Mouse (Mus musculus) spleen, postnatal 36 days (tissue): Measurements from ENCODE around the gene Ptov1.
"Not testable (repeated sequence)": the region's sequence is repeated elsewhere in the genome, so short reads cannot be mapped to it uniquely, and the experiment has no call there.

Experiments
- DNase-seq, 2 experiments: peaks; one replicate each; pipeline ENCODE4 v3.0.0; 2022; ENCODE audit warnings: low spot score in 2 of 2, mixed read lengths in 1 of 2

Gene Ptov1

DNA sequence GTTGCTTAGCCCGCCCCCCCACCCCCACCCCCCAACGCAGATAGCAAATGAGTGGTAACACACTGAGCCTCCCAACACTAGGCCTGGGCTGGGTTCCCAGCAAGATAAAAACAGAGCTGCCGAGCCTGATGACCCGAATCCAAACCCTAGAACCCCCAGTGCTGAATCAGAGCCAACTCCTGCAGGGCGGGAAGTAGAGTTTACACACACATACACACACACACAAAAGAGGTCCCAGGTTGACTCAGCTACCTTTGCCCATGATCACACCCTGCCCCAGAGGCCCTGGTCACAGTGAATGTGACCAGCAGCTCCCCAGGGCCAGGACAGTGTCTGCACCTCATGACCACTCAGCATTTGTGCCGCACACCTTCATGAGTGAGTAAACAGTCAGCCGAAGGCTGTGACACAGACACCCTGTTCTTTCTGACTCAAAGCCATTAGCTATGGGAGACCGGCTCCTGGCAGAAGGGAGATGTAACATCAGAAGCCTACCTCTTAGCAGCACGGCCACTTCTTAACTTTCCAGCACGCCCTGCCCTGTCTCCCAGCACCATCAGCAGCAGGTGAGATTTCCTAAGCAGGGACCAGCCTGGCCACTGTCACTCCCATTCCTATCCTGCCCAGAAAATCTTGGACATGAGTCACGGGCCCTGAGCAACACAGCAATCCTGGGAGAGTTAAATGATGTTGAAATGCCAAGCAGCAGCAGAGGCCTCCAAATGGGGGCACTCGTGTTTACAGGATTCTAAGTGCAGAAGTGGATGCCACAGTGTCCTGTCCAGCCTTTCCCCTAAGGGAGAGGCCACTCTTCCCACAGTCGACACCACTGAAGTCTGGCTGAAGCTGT is 18.9 kb upstream of the Ptov1 start:
- no peak for DNase-seq

DNA sequence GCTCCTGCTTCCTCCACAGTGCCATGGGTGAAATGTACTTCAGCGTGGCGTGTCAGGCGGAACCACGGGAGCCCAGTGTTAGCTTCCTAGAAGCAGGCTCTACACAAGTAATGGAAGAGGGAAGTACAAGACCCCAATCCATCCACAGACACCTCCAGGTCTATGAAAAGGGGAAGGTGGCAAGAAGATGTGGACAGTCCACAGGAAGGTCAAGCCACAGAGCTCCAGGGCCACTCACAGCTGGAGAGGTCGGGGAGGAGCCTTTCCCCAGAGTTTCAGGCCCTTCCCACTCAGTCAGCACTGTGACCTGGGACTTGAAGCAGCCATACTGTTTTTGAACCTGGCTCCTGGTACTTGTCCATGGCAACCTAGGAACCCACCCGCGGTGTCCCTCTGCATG is 17.4 kb upstream of the Ptov1 start:
- no peak for DNase-seq

DNA sequence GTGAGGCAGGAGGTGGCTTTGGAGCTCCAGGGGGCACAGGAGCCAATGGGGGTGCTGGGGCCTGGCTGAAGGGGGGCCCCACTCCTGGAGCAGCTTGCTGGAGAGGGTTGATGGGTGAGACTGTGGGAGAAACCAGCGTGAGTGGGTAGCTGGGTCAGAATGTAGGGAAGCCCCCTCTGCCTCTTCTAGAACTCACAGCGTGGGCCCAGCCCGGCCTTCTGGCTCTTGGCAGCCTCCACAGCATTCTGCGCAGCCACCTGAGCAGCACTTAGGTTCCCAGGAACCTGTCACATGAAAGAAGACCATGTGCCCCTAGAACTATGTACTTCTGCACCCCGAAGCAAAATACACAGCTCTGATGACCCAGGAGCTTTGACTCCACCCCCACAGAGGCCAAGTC is 15.0 kb upstream of the Ptov1 start:
- no peak for DNase-seq

DNA sequence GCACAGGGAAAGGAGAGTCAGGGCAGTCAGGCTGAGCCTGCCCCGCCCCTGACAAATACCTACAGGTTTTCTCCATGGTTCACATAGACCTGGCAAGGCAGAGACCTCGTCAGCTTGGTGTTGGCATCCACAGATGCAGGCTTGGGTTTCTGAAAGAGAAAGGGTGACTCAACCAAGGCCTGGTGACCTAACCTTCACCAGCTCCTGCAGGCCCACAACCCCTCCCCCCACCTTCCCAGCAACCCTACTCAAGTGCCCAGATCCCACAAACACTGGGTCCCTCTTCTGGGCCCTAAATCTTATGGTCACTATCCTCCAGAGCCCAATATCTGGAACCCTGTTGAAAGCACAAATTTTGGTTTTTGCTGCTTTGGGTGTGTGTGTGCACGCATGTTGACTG is 13.4 kb upstream of the Ptov1 start:
- no peak for DNase-seq

GRCm38 (mm10) chr7:44877833-44878232 is 8.2 kb upstream of the Ptov1 start:
- DNase-seq, result no peak

DNA sequence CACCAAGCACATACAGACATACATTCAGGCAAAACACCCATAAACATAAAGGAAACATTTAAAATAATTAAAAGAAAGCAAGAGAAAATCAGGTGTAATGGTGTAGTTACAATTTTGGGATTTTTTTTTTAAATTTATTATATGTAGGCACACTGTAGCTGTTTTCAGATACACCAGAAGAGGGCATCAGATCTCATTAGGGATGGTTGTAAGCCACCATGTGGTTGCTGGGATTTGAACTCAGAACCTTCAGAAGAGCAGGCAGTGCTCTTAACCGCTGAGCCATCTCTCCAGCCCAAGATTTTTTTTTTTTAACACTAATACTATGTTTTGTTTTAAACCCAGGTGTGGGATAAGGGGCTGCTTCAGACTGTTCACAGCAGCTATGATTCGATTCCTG is 2.2 kb upstream of the Ptov1 start:
- DNase-seq, result not testable (repeated sequence)

- no peak for DNase-seq
Observed at GRCm38 (mm10) chr7:44871181-44871580, 1.6 kb upstream of the Ptov1 start.

GRCm38 (mm10) chr7:44870614-44871013 is 1.0 kb upstream of the Ptov1 start:
- no peak for DNase-seq

DNA sequence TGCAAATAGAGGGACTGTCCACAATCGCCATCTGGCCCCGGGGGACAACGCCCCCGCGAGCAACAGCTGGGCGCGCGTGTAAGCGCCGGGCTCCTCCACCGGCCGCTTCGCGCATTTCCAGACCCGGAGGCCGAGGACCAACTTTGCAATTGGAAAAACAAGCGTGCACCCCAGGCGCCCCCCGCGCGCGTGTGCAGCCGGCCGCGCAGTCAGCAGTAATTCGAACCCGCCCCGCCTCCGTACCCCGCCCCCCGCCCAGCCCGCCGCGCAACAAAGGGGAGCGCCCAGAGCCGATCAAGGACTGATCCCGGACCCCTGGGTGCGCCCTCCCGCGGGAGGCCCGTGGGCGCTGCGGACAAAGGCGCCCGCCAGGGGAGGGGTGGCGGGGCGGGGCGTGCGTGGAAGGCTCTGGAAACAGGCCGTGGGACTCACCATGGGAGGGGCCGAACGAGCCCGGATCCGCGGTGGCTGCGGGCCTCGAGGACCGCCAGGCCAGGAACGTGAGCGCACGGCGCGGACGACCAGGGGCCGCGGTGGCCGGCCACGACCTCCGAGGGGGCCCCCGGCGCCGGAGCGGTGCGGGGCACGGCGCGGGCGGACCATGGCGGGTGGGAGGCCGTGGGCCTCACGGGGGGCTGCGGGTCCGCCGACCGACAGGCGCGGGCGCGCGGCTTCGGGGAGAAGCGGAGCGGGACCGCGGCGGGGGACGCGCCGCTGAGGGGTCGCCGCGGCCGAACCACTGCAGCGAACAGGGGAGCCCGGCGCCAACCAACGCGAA is 480 bp downstream of the Ptov1 start:
- DNase-seq, result peak; percentile 38 to 48

DNA sequence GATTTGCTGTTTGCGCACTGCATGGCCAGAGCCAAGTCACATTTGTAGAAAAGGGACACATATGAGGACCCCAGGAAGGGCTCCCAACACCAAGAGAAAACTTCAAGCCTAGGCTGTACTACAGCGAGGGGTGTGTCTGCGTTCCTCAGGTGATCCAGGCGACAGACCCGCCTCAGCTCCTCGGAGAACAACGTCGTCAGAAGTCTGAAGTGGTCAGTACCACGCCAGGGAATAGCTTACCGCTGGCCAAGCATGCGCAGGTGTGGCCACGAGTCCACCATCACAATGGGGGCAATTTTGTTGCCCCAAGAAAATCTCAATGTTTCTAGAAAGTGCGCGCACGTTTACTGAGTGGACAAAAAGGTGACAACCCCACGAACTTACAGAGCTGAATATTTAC is 1.1 kb downstream of the Ptov1 start:
- DNase-seq, result no peak

DNA sequence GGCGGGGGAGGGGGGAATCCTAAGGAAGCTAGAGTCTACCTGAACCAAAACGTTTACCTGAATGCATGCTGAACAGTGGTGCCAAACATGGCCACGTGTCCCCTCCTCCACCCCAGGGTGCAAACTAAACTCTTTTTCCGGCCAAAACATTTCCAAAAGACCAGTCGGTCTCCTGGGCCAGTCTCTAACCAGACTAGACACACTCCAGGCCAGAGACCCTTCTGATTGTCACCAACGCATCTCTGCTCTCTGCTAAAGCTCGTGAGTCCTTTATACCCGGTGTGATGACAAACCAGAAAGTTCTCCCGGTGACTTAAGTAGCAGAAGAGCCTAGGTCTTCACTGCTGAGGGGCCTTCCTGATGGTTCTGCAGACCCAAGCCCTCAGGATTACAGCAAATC is 1.8 kb downstream of the Ptov1 start:
- no peak for DNase-seq

DNA sequence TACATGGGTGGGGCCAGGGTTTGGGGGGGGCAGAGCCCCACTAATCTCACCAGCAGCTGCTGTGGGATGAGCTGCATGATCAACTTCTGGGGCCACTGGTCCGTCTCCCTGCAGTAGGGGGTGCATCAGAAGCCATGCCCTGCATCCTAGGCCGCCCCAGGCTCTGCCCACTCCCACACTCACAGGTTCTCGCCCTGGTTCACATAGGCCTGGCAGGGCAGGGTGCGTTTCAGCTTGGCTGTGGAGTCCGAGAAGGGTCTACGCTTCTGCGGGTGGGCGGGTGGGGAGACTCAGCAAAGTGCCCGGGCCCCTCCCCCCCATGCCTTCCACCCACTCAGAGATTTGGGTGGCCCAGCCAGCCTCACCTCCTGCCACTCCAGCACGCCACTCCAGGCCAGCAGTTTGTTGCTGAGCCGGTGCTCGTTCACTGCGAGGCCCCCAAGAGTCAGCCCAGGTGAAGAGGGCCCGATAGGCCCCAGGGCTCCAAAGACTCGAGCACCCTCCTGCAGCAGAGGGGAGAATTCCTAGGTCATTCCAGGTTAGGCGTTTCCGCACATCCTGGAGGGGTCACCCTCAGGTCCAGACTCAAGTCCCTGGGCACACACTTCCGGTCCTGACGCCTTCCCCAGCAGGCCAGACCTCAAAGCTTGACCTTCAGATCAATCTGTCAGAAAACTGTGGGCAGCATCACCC is 2.4 kb downstream of the Ptov1 start:
- no peak for DNase-seq

DNA sequence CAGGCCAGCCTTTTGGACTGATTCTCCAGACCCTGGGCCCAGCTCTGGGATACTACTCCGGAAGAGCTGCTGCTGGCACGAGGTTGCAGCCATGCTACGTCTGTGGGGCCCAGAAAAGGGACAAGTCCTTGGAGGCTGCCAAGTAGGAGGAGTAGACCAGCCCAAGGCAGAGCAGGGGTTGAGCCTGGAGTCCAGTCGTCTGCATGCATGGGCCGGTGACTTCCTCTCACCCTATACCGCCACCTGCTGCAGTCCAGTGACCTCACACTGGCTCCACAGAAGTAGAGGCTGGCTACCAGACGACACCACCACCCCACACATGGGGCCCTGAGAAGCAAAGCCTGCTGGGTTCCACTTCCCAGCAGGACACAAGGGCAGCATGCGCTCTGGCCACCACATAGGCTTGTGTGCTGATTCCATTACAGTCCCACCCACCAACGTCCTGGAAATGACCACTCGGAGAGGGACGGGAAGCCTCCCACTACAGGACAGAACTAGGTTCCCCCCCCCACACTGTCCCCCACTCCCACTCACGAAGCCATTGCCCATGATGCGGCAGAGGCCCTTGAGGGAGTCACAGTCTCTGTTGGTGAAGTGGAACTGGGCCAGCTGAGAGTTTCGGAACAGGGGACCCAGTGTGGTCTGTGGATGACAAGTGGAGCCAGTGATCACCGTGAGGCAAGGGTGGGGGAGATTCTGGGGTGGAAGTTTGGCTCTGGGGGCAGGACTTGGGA is 3.1 kb downstream of the Ptov1 start:
- no peak for DNase-seq

GRCm38 (mm10) chr7:44864595-44865542 is 4.7 kb downstream of the Ptov1 start:
- no peak for DNase-seq

GRCm38 (mm10) chr7:44863982-44864494 is 5.5 kb downstream of the Ptov1 start:
- DNase-seq, result no peak

DNA sequence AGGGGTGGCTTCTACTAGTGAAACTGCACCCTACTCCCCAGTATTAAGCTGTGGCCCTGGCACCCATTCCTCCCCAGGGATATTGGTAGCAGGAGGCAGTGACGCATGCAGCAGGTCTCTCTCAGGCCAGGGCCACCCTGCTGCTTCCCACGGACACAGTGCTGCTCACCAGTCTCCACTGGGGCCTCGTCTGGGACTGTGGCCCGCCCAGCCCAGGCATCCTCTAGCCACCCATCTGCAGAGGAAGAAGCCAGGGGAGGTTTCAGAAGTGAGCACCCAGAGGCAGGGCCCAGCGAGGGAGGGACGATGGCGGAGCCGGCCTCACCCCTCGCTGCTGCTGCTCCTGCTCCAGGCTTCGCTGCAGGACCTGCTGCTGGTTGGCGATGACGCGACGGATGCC is 6.4 kb downstream of the Ptov1 start:
- no peak for DNase-seq

DNA sequence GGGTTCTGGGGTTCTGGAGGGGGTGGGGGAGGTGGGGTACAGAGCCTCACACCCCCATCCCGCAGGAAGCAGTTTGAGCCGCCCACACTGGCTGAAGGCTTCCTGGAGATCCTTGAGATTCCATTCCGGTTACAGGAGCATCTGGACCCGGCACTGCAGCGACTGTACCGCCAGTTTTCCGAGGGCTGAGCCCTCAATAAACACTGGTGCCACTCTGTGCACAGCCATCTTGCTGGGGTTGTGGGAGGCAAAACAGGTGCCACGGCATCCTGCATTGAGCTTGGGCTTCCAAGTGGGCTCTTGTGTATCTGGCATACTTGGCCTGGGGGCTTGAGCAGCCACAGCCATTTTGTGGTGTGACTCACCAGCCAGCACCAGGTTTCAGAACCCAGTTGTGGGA is 7.2 kb downstream of the Ptov1 start:
- no peak for DNase-seq

DNA sequence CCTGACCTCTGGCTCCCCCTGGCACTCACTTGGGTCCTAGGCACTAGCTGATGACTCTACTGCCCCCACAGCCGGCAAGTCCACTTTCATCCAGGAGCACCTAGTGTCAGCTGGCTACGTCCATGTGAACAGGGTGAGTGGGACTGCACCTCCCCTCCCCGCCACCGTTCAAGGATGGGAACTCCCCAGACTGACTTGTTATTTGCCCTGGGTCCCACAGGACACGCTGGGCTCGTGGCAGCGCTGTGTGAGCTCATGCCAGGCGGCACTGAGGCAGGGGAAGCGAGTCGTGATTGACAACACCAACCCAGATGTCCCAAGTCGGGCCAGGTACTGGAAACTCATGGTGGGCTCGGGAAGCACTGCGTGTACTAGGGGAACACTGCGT is 8.2 kb downstream of the Ptov1 start:
- DNase-seq, result no peak

- DNase-seq, result peak; percentile 52 to 54
Observed at GRCm38 (mm10) chr7:44860576-44861428, 8.8 kb downstream of the Ptov1 start.

GRCm38 (mm10) chr7:44859896-44860295 is 9.7 kb downstream of the Ptov1 start:
- DNase-seq, result no peak
